Mouse (Mus musculus) hindbrain, postnatal 0 days (tissue): ENCODE data around the gene Fam69b. TPM values are rescaled to one million over a fixed set of nuclear protein-coding genes. Genes with fewer than 3 reads are reported as not detected.

Source experiments
- ATAC-seq: fragments of 200-750 bp; cut with Nextera tagmentation; 2 replicates; pipeline ENCODE4 v1.8.0; 2017; ENCODE audit warnings: mild to moderate bottlenecking, moderate TSS enrichment, moderate library complexity
- DNase-seq: peaks from one replicate; pipeline ENCODE4 v3.0.0-alpha.2; 2015; ENCODE audit warnings: low spot score
- H3K27ac ChIP-seq: fragments of 300-500 bp; sonication (generic); 2 replicates; pipeline ENCODE4 v1.5.1; 2014; ENCODE audit warnings: mild to moderate bottlenecking
- H3K27me3 ChIP-seq: fragments of 300-500 bp; sonication (generic); 2 replicates; pipeline ENCODE4 v1.6.1; 2014; ENCODE audit warnings: low read length, mixed read lengths; ENCODE audit not compliant: insufficient read depth
- H3K36me3 ChIP-seq: fragments of 300-500 bp; sonication (generic); 2 replicates; pipeline ENCODE4 v1.6.1; 2014; ENCODE audit warnings: low read length, mixed read lengths; ENCODE audit not compliant: insufficient read depth
- H3K4me1 ChIP-seq: fragments of 300-500 bp; sonication (generic); 2 replicates; pipeline ENCODE4 v1.6.1; 2014; ENCODE audit warnings: antibody characterized with exemption, low read length, mixed read lengths; ENCODE audit not compliant: insufficient read depth
- H3K4me2 ChIP-seq: fragments of 300-500 bp; sonication (generic); 2 replicates; pipeline ENCODE4 v1.6.1; 2014; ENCODE audit warnings: low read depth, mild to moderate bottlenecking, low read length, moderate library complexity, mixed read lengths
- H3K4me3 ChIP-seq: fragments of 300-500 bp; sonication (generic); 2 replicates; pipeline ENCODE4 v1.5.1; 2014; ENCODE audit warnings: low read length
- H3K9ac ChIP-seq: fragments of 300-500 bp; sonication (generic); replicated peaks from 2 replicates; pipeline ENCODE4 v1.6.1; 2014; ENCODE audit warnings: mild to moderate bottlenecking, low read length, moderate library complexity, mixed read lengths
- H3K9me3 ChIP-seq: fragments of 300-500 bp; sonication (generic); 2 replicates; pipeline ENCODE4 v1.6.1; 2016; ENCODE audit warnings: low read length, mixed read lengths
- CTCF ChIP-seq: IDR thresholded peaks from 2 replicates; pipeline ENCODE4 v1.5.1; 2016; ENCODE audit warnings: antibody characterized with exemption, control low read depth, low read depth
- WGBS: fragments of 180-500 bp; shearing (Covaris S2); extraction: QIAGEN DNeasy Blood & Tissue Kit; methylation state at CpG from one replicate; pipeline ENCODE4 v1.1.7; 2014; 5-methylcytosine and 5-hydroxymethylcytosine counted together
- polyA plus RNA-seq: library from polyadenylated mRNA; unstranded; fragments of >200 nt; fragmentation: Nextera tagmentation; extraction: Ambion mirVana; gene quantifications from 2 replicates; pipeline ENCODE4 v1.2.1, GENCODE M21; 2015
- total RNA-seq: library from RNA; depleted of rRNA; stranded (reverse); fragments of >200 nt; gene quantifications from 2 replicates; pipeline ENCODE4 v1.2.3, GENCODE M21; 2014

Fam69b gene
- total and polyA plus RNA-seq, 2 experiments from 2014 or later, result 142 to 302 TPM

- peak overlapping the region; percentile 33; the same call in 1 of the 2 replicates for H3K9ac ChIP-seq
- H3K9me3 ChIP-seq, result no peaks in the 10 kb centered on the region
- 55% methylated on average over 6 of the region's 6 CpGs for WGBS
- H3K27me3 ChIP-seq, result no peaks in the 10 kb centered on the region
- H3K4me3 ChIP-seq, result peak overlapping the region; percentile 13; the same call in 1 of the 2 replicates
- ATAC-seq (0 out of 2 replicates have a peak, but pooled peaks have one; percentile 5), DNase-seq (peak; percentile 59)
- no peak overlapping the region for H3K4me2 ChIP-seq
- no peaks in the 10 kb centered on the region for H3K36me3 ChIP-seq
- TF ChIP-seq CTCF, result no peak; the same call in 1 of the 2 replicates
- peak overlapping the region; percentile 48; the same call in 1 of the 2 replicates for H3K27ac ChIP-seq
- H3K4me1 ChIP-seq, result no peaks in the 10 kb centered on the region
These were observed 42.5 kb upstream of the Fam69b start for GRCm38 (mm10) chr2:26585713-26586112.

- under 1% methylated on average over 58 of the region's 65 CpGs for WGBS
These were observed 41.8 kb upstream of the Fam69b start, which contains the start of gene Gm20532 for GRCm38 (mm10) chr2:26586294-26587043. Gene Gm20532 (plus strand): TSS chr2:26586639.

GRCm38 (mm10) chr2:26587044-26587405 lies 41.2 kb upstream of the Fam69b start:
- Histone ChIP-seq H3K9me3 (no peaks in the 10 kb centered on the region), H3K27me3 (no peaks in the 10 kb centered on the region), H3K36me3 (no peaks in the 10 kb centered on the region), H3K4me2 (peak overlapping the region; percentile 74), H3K9ac (peak overlapping the region; percentile 62), H3K27ac (peak overlapping the region; percentile 27; the same call in 1 of the 2 replicates), H3K4me3 (peak overlapping the region; percentile 56), H3K4me1 (no peaks in the 10 kb centered on the region)
- TF ChIP-seq CTCF, result no peak
- ATAC-seq, result peak; percentile 62
- DNase-seq, result peak; percentile 60
- 8% methylated on average over 11 of the region's 11 CpGs for WGBS

More at GRCm38 (mm10) chr2:26586294-26587043, 41.8 kb upstream of the Fam69b start, which contains the start of gene Gm20532:
- no peaks in the 10 kb centered on the region for H3K9me3 ChIP-seq
- peak within 1 kb of the TSS; percentile 56 for H3K4me3 ChIP-seq
- H3K27ac ChIP-seq, result peak within 1 kb of the TSS; percentile 48; the same call in 1 of the 2 replicates
- peak; percentile 82 for ATAC-seq
- DNase-seq, result peak; percentile 72
- H3K4me1 ChIP-seq, result no peaks in the 10 kb centered on the region
- no peaks in the 10 kb centered on the region for H3K27me3 ChIP-seq
- peak; percentile 72 for TF ChIP-seq CTCF
- H3K36me3 ChIP-seq, result no peaks in the 10 kb centered on the region
- peak within 1 kb of the TSS; percentile 74 for H3K4me2 ChIP-seq
- H3K9ac ChIP-seq, result peak within 1 kb of the TSS; percentile 62

GRCm38 (mm10) chr2:26588573-26588972 lies 39.7 kb upstream of the Fam69b start:
- 63% methylated on average over 4 of the region's 4 CpGs for WGBS
- no peak overlapping the region for H3K9ac ChIP-seq
- no peaks in the 10 kb centered on the region for H3K9me3 ChIP-seq
- no peak for TF ChIP-seq CTCF
- H3K27ac ChIP-seq, result no peak overlapping the region
- ATAC-seq (no peak), DNase-seq (no peak)
- H3K27me3 ChIP-seq, result no peaks in the 10 kb centered on the region
- H3K4me3 ChIP-seq, result no peak overlapping the region
- H3K36me3 ChIP-seq, result no peaks in the 10 kb centered on the region
- peak overlapping the region; percentile 16 for H3K4me2 ChIP-seq
- no peaks in the 10 kb centered on the region for H3K4me1 ChIP-seq

GRCm38 (mm10) chr2:26589284-26589683 lies 39.0 kb upstream of the Fam69b start:
- Histone ChIP-seq H3K27me3 (no peaks in the 10 kb centered on the region), H3K4me1 (no peaks in the 10 kb centered on the region), H3K27ac (no peak overlapping the region), H3K9ac (no peak overlapping the region), H3K4me2 (peak overlapping the region; percentile 16; the same call in 1 of the 2 replicates), H3K4me3 (no peak overlapping the region), H3K9me3 (no peaks in the 10 kb centered on the region), H3K36me3 (no peaks in the 10 kb centered on the region)
- ATAC-seq, result no peak
- TF ChIP-seq CTCF, result no peak
- no peak for DNase-seq
- WGBS, result 92% methylated on average over 10 of the region's 10 CpGs

GRCm38 (mm10) chr2:26590282-26590681 lies 38.0 kb upstream of the Fam69b start:
- Histone ChIP-seq H3K9ac (peak overlapping the region; percentile 6; the same call in 1 of the 2 replicates), H3K4me3 (no peak overlapping the region), H3K27me3 (no peaks in the 10 kb centered on the region), H3K36me3 (no peaks in the 10 kb centered on the region), H3K4me1 (no peaks in the 10 kb centered on the region), H3K9me3 (no peaks in the 10 kb centered on the region), H3K4me2 (no peak overlapping the region), H3K27ac (no peak overlapping the region)
- no peak for TF ChIP-seq CTCF
- ATAC-seq (no peak), DNase-seq (no peak)
- WGBS, result 90% methylated on average over 7 of the region's 7 CpGs

GRCm38 (mm10) chr2:26590962-26591361 lies 37.3 kb upstream of the Fam69b start:
- Histone ChIP-seq H3K4me3 (no peak overlapping the region), H3K9me3 (no peaks in the 10 kb centered on the region), H3K4me1 (no peaks in the 10 kb centered on the region), H3K4me2 (0 out of 2 replicates have a peak overlapping the region, but pooled peaks have one; percentile 7), H3K27ac (no peak overlapping the region), H3K27me3 (no peaks in the 10 kb centered on the region), H3K36me3 (no peaks in the 10 kb centered on the region), H3K9ac (peak overlapping the region; percentile 6; the same call in 1 of the 2 replicates)
- TF ChIP-seq CTCF, result no peak
- ATAC-seq (no peak), DNase-seq (no peak)
- 86% methylated on average over 7 of the region's 7 CpGs for WGBS
